Mouse (Mus musculus) kidney, postnatal 0 days (tissue): ENCODE data around the gene Lad1. TPM values are rescaled to one million over a fixed set of nuclear protein-coding genes. Genes with fewer than 3 reads are reported as not detected.

Source experiments
- ATAC-seq: fragments of 200-750 bp; cut with Nextera tagmentation; replicated peaks from 2 replicates; pipeline ENCODE4 v1.8.0; 2017; ENCODE audit warnings: low read depth, moderate number of reproducible peaks, moderate TSS enrichment, moderate library complexity; ENCODE audit not compliant: low FRiP score
- DNase-seq: peaks from one replicate; pipeline ENCODE4 v3.0.0-alpha.2; 2016; ENCODE audit warnings: low spot score
- H3K27ac ChIP-seq: fragments of 300-500 bp; sonication (generic); 2 replicates; pipeline ENCODE4 v1.5.1; 2014; ENCODE audit warnings: mild to moderate bottlenecking
- H3K27me3 ChIP-seq: fragments of 300-500 bp; sonication (generic); 2 replicates; pipeline ENCODE4 v1.6.1; 2014; ENCODE audit warnings: low read length, mixed read lengths; ENCODE audit not compliant: insufficient read depth
- H3K36me3 ChIP-seq: fragments of 300-500 bp; sonication (generic); 2 replicates; pipeline ENCODE4 v1.6.1; 2014; ENCODE audit warnings: low read length, mixed read lengths; ENCODE audit not compliant: insufficient read depth
- H3K4me1 ChIP-seq: fragments of 300-500 bp; sonication (generic); replicated peaks from 2 replicates; pipeline ENCODE4 v1.6.1; 2014; ENCODE audit warnings: antibody characterized with exemption, low read length, mixed read lengths; ENCODE audit not compliant: insufficient read depth
- H3K4me2 ChIP-seq: fragments of 300-500 bp; sonication (generic); 2 replicates; pipeline ENCODE4 v1.6.1; 2014; ENCODE audit warnings: mild to moderate bottlenecking, low read length, moderate library complexity, mixed read lengths
- H3K4me3 ChIP-seq: fragments of 300-500 bp; sonication (generic); replicated peaks from 2 replicates; pipeline ENCODE4 v1.5.1; 2014; ENCODE audit warnings: low read depth, low read length
- H3K9ac ChIP-seq: fragments of 300-500 bp; sonication (generic); 2 replicates; pipeline ENCODE4 v1.6.1; 2014; ENCODE audit warnings: low read depth, low read length
- H3K9me3 ChIP-seq: fragments of 300-500 bp; sonication (generic); replicated peaks from 2 replicates; pipeline ENCODE4 v1.6.1; 2016; ENCODE audit warnings: low read length, inconsistent platforms, mixed read lengths
- CTCF ChIP-seq: IDR thresholded peaks from 2 replicates; pipeline ENCODE4 v1.5.1; 2016; ENCODE audit warnings: antibody characterized with exemption, low read depth, mild to moderate bottlenecking, moderate library complexity
- WGBS: fragments of 180-500 bp; shearing (Covaris S2); extraction: QIAGEN DNeasy Blood & Tissue Kit; methylation state at CpG from one replicate; pipeline ENCODE4 v1.1.7; 2014; 5-methylcytosine and 5-hydroxymethylcytosine counted together
- polyA plus RNA-seq: library from polyadenylated mRNA; unstranded; fragments of >200 nt; fragmentation: Nextera tagmentation; extraction: Ambion mirVana; gene quantifications from 2 replicates; pipeline ENCODE4 v1.2.1, GENCODE M21; 2015

The Lad1 gene
- 28.4 and 33.2 TPM in 2 replicates for polyA plus RNA-seq

DNA sequence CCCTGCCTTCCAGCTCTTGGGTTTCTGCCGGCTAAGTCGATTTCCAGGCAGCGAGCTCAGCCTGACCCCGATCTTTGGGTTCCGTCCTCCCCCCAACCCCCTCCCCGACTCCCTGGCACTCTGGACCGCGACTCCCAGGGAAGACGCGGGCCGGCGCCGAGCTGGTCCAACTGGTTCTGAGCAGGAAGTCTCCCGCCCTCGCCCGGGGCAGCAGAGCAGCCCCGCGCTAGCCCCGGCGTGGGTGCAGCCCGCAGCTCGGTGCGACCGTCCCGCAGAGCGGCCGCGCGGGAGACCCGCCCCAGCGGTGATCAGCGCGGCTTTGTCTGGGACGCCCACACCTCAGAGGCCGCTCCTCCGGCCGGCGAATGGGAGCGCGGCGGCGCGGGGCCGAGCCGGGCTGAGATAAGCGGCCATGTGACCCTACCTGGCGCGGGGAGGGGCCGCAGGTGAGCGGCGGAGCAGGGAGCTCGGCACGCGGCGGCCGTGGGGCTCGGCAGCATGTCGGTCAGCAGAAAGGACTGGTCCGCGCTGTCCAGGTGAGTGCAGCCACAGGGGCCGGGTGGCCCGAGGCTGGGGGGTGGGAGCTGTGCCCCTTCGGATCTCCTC lies at the start of gene Lad1:
Gene Lad1, plus strand, starts transcription at position 118 of the 606 bp plus-strand sequence.
- WGBS: under 1% methylated on average over 63 of the region's 63 CpGs
- no peak for TF ChIP-seq CTCF
- peak; percentile 55 for ATAC-seq

GRCm38 (mm10) chr1:135770237-135770636 lies 48.2 kb upstream of the Lad1 start:
- Histone ChIP-seq H3K27ac (peak overlapping the region; percentile 25; the same call in 1 of the 2 replicates), H3K9me3 (no peaks in the 10 kb centered on the region), H3K4me2 (no peak overlapping the region), H3K36me3 (peaks cover 6% of the 10 kb centered on the region; the same call in 1 of the 2 replicates), H3K9ac (no peak overlapping the region), H3K27me3 (no peaks in the 10 kb centered on the region), H3K4me1 (peaks cover 36% of the 10 kb centered on the region), H3K4me3 (no peak overlapping the region)
- TF ChIP-seq CTCF: no peak
- DNase-seq (no peak), ATAC-seq (no peak)
- WGBS: 47% methylated on average over 7 of the region's 7 CpGs

More for the DNA sequence above, at the start of gene Lad1:
- no peak for DNase-seq
- Histone ChIP-seq H3K4me1 (peaks cover 7% of the 10 kb centered on the region), H3K36me3 (no peaks in the 10 kb centered on the region), H3K9me3 (no peaks in the 10 kb centered on the region), H3K9ac (peak within 1 kb of the TSS; percentile 63), H3K27me3 (no peaks in the 10 kb centered on the region), H3K27ac (peak within 1 kb of the TSS; percentile 63; the same call in 1 of the 2 replicates), H3K4me2 (peak within 1 kb of the TSS; percentile 97), H3K4me3 (peak within 1 kb of the TSS; percentile 58)

DNA sequence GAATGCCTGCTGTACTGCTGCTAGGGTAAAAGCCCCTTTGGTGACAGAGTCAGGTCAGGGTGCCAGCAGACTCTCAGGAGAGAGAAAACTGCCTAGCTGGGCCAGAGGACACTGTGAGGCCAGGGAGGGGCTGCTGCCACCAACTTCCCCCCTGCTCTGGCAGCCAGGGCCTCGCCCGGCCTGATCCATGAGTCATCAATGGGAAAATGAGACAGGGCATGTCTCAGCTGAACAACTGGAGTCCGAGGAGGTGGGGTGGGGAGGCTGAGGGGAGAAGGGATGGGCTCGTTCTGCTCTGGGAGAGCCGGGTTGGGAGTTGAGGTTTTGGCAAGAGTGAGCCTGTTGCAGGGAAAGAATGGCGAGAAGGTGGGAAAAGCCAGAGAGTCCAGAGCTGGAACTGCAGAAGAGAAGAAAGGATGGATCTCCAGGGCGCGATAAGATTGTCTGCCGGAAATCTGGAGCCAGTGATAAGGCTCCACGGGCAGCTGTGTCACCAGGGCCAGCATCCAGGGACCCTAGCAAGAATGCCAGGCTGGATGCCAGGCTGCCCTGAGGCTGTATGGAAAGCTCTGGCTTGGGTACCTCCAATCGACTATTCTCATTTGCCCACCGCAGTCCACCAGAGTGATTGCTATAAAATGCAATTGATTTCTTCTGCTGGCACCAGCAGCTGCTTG lies 47.4 kb upstream of the Lad1 start:
- H3K27ac ChIP-seq: peak overlapping the region; percentile 25; the same call in 1 of the 2 replicates
- peak; percentile 59 for DNase-seq
- WGBS: 41% methylated on average over 12 of the region's 12 CpGs
- no peak overlapping the region; the same call in 1 of the 2 replicates for H3K4me2 ChIP-seq
- H3K9ac ChIP-seq: no peak overlapping the region
- ATAC-seq: peak; percentile 23; the same call in 1 of the 2 replicates
- peaks cover 34% of the 10 kb centered on the region for H3K4me1 ChIP-seq
- no peak overlapping the region for H3K4me3 ChIP-seq
- TF ChIP-seq CTCF: no peak
- no peaks in the 10 kb centered on the region for H3K27me3 ChIP-seq
- H3K36me3 ChIP-seq: peaks cover 6% of the 10 kb centered on the region; the same call in 1 of the 2 replicates
- no peaks in the 10 kb centered on the region for H3K9me3 ChIP-seq

- DNase-seq (no peak), ATAC-seq (no peak)
- Histone ChIP-seq H3K4me3 (no peak overlapping the region), H3K4me1 (peaks cover 39% of the 10 kb centered on the region), H3K9ac (no peak overlapping the region), H3K27me3 (no peaks in the 10 kb centered on the region), H3K9me3 (no peaks in the 10 kb centered on the region), H3K4me2 (no peak overlapping the region), H3K27ac (no peak overlapping the region), H3K36me3 (peaks cover 6% of the 10 kb centered on the region; the same call in 1 of the 2 replicates)
- no peak for TF ChIP-seq CTCF
- WGBS: 41% methylated on average over 8 of the region's 8 CpGs
Observed at GRCm38 (mm10) chr1:135771573-135771970, 46.8 kb upstream of the Lad1 start.

GRCm38 (mm10) chr1:135776596-135776995 lies 41.8 kb upstream of the Lad1 start:
- TF ChIP-seq CTCF: no peak
- Histone ChIP-seq H3K9ac (no peak overlapping the region), H3K4me3 (no peak overlapping the region), H3K36me3 (no peaks in the 10 kb centered on the region), H3K27ac (peak overlapping the region; percentile 44; the same call in 1 of the 2 replicates), H3K27me3 (no peaks in the 10 kb centered on the region), H3K9me3 (no peaks in the 10 kb centered on the region), H3K4me1 (peaks cover 26% of the 10 kb centered on the region), H3K4me2 (no peak overlapping the region)
- DNase-seq (no peak), ATAC-seq (no peak)

- Histone ChIP-seq H3K9me3 (no peaks in the 10 kb centered on the region), H3K9ac (no peak overlapping the region), H3K36me3 (no peaks in the 10 kb centered on the region), H3K4me1 (peaks cover 26% of the 10 kb centered on the region), H3K27me3 (no peaks in the 10 kb centered on the region), H3K4me3 (no peak overlapping the region), H3K4me2 (no peak overlapping the region), H3K27ac (no peak overlapping the region)
- ATAC-seq (no peak), DNase-seq (no peak)
- TF ChIP-seq CTCF: no peak
- WGBS: 93% methylated on average over 1 of the region's 1 CpGs
Observed at GRCm38 (mm10) chr1:135777046-135777445, 41.4 kb upstream of the Lad1 start.
